Mouse (Mus musculus) embryonic fibroblast, embryonic 13.5 days (primary cell): ENCODE data around the gene Sptssa.

Experiments used
- CTCF ChIP-seq: IDR thresholded peaks from 2 replicates; pipeline ENCODE4 v1.5.1; 2011; ENCODE audit warnings: mild to moderate bottlenecking, control low read depth, low read length, moderate library complexity, borderline replicate concordance; ENCODE audit not compliant: insufficient read depth
- POLR2A ChIP-seq: IDR thresholded peaks from 2 replicates; pipeline ENCODE4 v1.6.1; 2011; ENCODE audit warnings: low read depth, mild to moderate bottlenecking, control low read depth, low read length, moderate library complexity

DNA sequence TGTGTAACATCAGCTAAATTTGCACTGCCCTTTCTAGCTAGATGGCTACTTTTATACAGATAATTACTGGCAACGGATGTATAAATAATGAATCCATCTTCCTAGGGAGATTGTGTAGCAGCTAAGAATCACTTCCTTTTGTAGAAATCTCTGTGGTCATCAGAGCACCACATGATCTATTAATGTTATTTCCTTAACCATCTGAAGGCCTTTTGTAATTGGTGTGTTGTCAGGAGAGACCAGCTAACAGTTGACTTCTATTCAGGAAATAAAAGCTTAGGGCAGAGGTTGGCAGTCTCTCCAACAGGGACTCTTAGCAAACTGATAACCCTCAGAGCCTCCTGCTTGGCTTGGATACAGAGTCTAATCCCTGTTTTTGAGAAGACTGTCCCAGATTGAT, 19.3 kb downstream of the Sptssa start:
- no peak for TF ChIP-seq CTCF
- TF ChIP-seq POLR2A: no peak
